Mouse (Mus musculus) ES-Bruce4 (cell line): ENCODE measurements around the gene Mmadhc.

Experiments used
- CTCF ChIP-seq: IDR thresholded peaks from one replicate; pipeline ENCODE4 v1.8.1; 2011; ENCODE audit warnings: low read depth, low read length
- EP300 ChIP-seq: IDR thresholded peaks from 2 replicates; pipeline ENCODE4 v1.6.1; 2011; ENCODE audit warnings: low read depth, low read length; ENCODE audit not compliant: insufficient read depth
- POLR2A ChIP-seq: IDR thresholded peaks from one replicate; pipeline ENCODE4 v1.8.1; 2011; ENCODE audit warnings: low read length; ENCODE audit not compliant: insufficient read depth

DNA sequence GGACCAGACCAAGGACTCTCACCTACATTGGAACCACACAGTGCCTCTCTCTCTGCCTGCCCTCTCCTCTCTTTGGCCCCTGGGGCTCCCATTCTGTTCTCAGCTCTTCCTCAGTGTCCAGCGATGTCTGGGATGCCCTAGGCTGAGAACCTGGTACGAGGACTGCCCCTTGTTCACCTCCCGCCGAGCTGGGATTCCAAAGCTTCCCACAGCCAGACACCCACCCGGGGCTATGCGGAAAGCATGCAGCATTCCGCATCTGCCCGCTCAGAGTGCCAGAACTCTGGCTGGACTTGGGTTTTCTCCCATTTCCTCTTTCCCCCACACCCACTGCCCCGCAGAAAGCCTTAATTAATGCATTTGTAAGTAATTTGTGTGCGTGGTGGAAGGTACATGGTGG, 19.9 kb downstream of the Mmadhc start:
- TF ChIP-seq POLR2A (no peak), CTCF (no peak), EP300 (no peak)
